Mouse (Mus musculus): Measurements from ENCODE around the gene Oas2.
"Not testable (repeated sequence)": the region's sequence is repeated elsewhere in the genome, so short reads cannot be mapped to it uniquely, and the experiment has no call there.

DNA sequence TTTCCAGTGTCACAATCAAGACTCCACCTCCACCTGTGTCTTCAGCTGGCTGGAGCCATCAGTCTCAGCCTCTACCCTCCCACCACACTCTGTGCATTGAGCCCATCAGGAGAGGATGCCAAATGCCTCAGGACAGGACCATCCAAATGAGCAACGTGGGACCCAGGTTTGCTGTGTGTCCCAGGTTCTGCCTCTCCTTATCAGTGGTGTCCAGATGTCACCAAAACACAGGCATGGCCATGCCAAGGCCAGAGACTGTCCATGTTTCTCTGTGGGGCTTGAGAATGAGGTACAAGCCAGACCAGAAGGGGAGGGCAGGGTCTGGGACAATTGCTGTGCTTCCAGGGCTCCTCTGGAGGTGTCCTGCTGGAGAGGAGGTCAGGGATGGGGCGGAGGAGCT is 49.3 kb upstream of the Oas2 start:
- not testable (repeated sequence) for TF ChIP-seq CTCF (IDR thresholded peaks at IDR 0.05; ENCODE audit: extremely low read depth, insufficient read depth, insufficient read length, insufficient replicate concordance); POLR2A (IDR thresholded peaks at IDR 0.05; ENCODE audit: low read depth, low read length)

Data from spleen, adult 2 months (tissue).